Mouse (Mus musculus) CD8-positive naive resting alpha-beta T cell, adult 2 months (primary cell): ENCODE results near the gene Satb1.
A peak's percentile ranks its signal among the peaks of the same experiment; 100 is the strongest.

Experiments
- DNase-seq, 2 experiments: peaks; one replicate each; pipeline ENCODE4 v3.0.0; 2022; ENCODE audit warnings: low read depth in 2 of 2, low spot score in 2 of 2

The Satb1 gene

DNA sequence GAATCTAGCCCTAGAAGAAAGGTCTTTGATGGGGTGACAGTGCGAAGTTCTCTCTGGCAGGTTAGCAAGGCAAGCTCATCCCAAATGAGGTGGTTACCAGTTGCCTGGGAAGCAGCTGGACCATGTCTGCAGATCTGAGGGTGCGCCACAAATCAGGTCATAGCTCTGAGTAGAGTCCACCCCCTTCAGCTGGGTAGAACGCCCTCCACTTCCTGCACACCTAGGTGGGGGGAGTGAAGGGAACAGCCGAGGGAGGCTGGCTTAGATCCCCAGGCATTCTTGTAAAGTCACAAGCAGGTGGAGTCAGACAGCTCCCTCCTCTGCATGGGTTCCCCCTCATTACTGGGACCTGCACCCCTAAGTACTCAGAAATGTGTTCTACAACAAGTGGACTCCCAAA, 6.6 kb downstream of the Satb1 start:
- DNase-seq, result peak; percentile 65 to 78

DNA sequence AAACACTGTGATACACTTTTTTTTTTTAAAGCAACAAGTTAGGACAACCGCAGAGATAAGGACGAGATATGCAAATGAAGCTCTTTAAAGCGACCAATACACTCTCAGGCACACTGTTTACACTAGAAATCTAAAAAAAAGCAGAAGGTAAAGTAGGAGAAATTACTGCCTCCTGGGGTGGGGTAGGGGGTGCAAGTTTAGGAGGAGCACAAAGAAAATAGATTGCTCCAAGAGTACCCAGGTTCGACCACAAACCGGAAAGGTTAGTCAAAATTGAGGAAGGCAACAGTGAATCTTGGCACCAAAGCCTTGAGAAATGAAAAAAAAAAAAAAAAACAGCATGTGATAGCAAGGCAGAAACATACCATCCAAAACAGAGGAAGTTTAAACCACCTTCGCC, 18.8 kb downstream of the Satb1 start:
- peak in 1 of 2 experiments; percentile 68 for DNase-seq

DNA sequence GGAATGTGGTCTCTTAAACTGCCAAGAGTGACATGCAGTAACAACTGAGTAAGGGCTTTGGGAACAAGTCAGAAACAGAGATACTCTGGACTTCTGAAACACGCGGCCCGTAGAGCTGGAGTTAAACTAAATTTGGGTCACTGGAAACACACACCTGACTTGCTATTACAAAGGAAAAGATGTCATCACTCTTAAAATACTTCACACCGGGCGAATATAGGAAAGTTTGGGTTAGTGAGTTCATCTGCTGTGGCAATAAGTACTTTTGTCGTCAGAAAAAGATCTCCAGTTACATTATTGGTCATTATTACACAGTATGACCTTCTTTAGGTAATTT, 19.3 kb downstream of the Satb1 start:
- DNase-seq, result no peak

DNA sequence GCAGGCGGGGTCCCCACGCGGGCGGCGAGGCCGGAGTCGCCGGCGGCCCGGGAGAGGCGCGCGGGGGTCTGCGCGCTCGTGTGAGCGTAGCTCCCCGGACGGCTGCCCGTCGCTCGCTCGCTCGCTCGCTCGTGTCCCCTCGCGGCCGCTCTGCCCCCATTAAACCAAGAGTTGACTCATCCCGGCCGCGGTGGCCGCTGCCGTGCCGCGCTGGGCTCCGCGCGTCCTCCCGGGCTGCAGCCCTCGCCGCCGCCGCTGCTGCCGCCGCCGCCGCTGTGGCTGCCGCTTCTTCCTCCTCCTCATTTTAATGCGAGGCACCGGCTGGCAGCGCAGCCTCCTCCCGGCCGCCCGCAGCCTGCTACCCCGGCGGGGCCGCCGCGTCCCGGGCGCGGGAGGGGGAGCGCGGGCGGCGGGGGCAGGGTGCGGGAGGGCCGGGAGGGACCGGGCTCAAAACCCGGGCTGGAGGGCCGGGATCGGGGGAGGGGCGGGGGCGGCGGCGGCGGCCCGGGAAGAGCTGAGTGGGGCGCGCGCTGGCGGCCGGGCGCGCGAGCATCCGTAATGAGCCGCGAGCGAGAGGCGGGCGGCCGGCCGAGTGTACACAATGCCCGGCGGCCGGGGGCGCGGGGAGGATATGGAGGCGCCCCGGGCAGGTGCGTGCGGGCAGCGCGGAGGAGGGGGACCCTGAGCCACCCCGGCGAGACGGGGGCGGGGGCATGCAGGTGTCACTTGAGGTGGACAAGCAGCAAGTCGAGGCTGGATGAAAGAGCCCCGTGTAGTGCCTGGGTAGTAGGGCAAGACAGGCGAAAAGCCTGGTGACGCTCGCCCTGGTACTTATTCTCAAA, 19.9 kb downstream of the Satb1 start:
- peak; percentile 59 to 60 for DNase-seq

DNA sequence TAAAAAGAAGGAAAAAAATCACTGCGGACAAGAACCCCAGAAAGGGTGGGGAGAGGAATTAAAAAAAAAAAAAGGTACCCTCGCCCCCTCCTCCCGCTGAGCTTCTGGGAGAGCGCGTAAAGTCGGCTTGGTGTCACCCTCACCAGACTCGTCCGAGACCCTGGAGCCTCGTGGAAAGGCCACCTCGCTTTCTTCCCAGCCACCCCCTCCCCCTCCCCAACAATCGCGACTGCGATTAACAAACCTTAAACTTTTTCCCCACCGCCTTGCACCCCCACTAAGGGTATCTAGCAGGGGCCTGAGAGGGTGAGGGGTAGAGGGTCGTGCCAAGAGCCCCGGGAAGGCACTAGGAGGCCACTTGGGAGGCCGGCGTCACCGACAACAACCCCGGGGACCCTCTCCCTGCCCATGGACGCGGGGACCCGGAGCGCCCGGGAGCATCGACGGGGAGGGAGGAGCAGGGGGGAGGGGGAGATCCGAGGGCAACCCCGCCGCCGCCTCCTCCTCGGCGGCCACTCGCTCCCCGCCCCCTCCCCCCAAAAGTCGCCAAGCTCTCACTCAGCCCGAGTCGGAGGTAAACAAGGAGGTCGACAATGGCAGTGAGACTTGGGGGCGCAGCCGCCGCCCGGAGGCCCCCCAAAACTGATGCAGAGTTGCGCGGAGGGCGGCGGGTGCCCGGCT, 20.7 kb downstream of the Satb1 start:
- no peak for DNase-seq

DNA sequence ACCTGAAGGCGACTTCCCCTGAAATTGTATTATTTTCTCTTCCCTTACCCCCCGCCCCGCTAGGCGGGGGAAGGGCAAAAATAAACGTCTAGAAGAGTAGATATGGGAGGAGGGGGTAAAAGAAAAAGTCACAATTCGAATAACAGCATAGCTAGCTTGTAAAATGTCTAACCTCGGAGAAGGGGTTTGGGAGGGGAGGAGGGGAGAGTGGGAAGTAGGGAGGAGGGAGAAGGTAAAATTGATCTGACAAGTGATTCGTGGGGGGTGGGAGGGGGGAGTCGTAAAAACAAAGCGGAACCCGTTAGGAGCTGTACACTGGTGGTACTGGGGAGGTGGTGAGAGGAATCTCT, 21.2 kb downstream of the Satb1 start:
- DNase-seq, result no peak

DNA sequence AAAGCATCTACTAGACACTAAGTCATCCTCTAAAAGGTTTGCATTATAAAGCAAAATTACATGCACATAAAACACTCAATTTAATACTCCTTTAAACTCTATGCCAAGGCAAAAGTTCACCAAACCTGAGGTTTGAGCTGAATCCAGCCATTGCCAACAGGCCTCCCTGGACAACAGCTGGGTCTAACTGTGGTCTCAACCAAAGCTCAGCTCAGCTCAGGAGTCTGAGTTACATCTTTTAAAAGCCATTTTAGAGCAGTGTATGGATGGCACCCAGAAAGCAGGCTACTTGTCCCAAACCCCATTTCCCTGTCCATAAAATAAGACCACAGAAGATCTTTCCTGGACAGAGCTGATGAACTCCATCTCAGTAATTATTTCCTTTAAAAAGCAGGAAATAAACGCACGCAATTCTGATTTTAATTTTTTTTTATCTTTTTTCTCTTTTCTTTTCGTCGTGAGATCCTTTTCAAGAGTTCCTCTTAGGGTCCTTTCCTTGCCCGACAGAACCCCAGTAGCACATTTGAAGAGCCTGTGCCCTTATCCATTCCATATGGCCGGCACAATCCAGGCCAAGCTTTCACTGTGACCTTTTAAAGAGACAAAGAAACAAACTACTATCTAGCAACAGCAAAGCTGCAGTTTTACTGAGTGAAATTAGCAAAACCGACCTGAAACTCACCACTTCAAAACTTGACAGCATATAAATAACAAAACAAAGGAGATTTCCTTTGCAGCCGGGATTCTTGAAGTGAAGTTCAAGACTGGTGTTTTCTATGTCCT, 21.8 kb downstream of the Satb1 start:
- no peak for DNase-seq

DNA sequence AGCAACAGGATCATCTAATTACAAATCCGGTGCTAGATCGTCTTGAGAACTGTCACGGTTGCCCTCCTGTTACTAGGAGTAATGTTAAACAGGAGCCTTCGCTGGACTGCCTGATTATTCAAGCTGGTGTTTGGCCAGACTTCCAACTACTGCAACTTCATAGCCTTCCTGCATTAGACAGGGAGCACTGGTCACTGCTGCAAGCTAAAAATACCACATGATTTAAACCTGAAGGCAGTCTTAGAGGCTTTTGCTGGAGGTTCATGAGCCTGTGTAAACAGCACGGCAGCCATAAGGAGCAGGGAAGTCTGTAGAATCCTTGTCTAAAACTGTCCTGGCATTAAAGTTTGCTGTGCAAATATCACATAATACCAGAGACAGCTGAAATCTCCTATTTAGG, 25.7 kb downstream of the Satb1 start:
- no peak for DNase-seq

DNA sequence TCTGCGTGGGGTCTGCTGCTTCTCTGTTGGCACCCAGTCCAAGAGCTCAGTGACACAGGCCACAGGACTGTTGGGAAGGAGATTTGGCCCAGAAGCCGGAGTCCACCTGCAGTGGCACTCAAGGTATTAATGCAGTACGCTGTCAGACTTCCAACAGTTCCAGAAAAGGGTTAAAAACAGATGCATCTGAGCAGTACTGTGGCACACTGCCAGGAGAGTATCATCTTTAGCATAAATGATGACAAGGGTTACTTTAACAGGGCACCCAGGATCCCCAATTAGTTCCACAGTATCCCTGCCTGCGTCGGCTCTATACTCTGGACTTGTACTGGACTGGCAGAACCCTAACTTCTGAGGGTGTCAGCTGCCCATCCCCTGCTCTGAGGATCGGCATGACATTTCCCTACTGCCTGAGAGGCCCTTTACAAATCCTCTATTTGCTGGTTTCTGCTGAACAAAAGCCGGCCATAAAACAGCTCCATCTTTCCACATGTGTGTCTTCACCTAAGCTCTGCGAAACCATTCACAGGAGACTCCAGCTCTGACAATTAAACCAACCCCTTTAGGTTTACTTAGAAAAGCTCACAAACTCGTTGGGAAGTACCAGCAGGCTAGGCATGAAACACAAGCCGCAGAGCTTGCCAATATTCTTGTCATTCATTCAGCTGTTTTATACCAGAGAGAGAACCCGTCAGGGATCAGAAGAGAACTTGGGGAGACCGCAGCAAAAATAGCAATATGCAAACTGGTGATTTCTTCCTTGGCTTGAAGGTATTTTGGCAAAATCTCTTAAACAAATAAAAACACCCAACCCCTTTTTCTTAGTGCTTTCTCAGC, 26.7 kb downstream of the Satb1 start:
- no peak for DNase-seq

DNA sequence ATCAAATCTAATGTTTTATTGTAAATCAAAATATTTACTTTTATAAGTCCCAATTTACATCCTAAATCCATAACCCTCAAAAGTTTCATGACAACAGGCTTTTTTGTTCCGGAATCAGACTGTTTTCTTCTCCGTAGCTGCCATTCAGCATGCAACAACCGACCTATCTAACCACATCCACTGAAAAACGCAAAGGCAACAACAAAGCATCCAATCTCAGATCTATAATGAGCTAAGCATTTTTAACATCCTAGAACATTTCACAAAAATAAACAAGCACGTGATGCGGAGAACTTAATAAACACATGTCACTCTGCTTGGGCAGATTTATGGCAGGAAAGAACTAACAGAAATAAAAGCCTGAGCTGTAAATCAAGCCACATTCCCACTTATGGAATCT, 32.9 kb downstream of the Satb1 start:
- DNase-seq, result no peak

DNA sequence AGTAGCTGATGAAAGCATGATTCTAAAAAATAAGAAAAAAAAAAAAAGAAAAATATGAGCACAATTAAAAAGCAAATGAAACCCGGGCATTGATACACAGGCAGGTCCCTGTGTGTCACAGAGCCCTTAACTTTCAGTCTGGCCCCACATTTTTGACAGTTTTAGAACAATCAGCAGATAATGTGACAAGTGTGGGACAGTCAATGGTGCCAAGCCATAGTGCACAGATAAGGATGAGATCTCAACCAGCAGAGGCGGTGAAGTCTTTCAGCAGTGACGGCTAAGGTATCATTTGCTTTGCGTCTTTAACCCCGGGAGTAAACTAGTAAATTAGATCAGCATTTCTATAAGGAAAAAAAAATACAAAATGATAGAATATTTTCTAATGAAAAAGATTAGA, 36.6 kb downstream of the Satb1 start:
- no peak for DNase-seq

DNA sequence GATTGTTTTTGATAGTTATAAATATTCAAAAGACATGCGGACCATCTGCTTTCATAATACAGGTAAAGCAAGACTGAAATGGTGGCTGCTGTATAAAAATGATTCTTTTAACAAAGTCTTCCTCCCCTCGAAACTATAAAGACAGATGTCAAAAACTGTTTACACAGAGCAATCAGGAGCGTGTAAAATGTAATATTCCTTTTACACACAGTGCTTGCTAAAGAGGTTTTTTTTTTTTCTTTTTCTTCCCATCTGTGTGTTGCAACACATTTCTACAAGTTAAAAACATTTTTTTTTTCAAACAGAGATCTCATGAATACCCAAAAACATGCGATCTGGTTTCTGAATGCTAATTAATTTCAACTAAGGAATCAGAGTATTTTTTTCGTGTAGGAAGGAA, 41.9 kb downstream of the Satb1 start:
- no peak for DNase-seq

DNA sequence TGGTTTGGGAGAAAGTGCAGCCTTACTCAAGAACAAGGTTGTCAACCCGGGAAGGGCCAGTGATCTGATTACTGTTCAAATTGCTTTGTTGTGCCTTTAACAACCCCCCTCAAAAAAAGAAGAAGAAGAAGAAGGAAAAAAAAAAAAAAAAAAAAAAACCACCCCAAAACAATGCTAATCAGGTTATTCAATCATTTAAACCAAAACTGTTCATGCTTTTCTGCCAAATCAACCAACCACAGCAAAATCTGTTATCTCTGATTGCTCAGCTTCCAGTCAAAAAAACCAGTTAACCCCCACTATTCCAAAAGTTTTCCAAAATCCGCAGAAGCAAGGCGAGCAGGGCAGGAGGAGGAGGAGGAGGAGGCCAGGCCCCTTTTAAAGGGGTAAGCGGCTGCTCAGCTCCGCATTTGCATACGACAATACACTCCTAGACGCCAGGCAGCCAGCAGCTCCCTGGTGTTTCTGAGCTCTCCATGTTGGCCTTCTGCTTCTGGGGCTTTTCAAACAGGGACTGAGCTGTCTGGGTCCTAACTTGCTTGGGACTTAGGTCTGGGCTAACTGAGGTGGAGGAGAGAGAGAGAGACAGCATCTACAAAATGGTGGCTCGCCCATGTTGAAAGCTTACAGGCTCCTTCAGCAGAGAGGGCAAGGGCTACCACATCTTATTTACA, 42.6 kb downstream of the Satb1 start:
- DNase-seq, result no peak

DNA sequence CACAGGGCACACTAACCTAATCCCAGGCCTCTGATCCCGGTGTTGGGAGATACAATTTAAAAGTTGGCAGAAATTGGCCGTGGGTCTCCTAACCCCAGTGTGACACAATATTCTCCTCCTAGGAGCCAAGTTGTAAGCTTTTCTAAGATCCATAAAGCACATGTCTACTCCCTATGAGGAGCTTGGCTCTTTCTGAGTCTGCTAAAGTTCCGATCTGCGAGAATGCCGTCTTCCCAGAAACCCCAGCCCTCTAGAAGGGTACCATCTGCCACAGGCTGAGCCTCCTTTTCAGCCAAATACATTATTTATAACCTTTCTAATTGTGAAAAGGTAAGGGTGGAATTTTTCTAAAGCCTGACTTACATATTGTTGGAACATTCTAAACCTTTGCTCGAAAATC, 43.3 kb downstream of the Satb1 start:
- DNase-seq, result no peak

DNA sequence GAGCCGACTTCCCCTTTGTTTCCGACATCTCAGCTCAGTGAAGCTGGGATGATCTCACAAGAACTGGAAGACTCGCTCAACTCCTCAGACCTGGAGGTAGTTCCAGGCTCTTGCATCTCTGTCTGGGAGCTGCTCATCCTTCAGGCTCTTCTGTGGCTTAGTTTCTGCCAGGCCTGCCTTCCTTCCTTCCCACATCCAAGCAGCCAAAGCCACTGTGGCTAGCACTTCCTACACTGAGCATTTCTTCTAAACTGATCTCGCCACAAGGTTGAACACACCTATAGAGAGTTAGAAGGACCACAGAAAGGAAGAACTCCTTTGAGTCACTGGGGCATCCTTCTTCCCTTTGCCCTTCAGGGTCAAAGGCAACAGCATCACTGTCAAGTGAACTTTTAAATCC, 44.0 kb downstream of the Satb1 start:
- DNase-seq, result peak in 1 of 2 experiments; percentile 28

DNA sequence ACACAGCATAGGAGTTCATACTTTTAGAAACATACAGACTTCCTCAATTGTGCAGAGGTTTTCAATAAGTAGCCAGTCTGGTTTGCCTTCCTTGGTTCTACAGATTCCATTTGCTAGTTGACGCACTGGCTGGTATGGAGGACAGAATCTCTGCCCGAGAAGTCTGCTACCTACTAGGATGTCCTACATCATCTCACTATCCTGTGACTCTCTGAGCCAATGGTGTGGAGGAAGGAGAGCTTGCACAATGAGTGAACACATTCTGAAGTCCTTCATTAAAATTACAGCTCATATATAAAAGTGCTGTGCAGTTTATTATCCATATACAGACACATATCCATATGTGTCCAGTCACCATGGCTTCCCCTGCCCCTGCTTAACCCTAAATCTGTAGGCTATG, 45.1 kb downstream of the Satb1 start:
- no peak for DNase-seq

DNA sequence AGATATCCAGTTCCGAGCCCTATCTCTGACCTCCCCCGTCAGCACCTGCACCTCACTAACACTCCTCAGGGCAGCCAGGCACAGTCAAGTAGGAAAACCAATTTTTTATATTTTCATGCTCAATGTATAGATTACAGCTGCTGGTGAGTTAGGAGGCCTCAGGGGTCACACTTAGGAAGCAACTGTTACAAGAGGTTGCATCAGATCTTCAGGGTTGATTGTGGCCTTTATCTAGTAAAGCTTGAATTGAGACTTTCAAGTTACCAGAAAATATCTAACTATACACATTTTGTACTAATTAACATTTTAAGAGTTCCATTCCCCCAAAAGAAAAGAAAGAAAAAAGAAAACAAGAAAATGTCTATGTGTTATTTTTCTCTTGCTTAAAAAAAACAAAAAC, 47.0 kb downstream of the Satb1 start:
- DNase-seq, result no peak

DNA sequence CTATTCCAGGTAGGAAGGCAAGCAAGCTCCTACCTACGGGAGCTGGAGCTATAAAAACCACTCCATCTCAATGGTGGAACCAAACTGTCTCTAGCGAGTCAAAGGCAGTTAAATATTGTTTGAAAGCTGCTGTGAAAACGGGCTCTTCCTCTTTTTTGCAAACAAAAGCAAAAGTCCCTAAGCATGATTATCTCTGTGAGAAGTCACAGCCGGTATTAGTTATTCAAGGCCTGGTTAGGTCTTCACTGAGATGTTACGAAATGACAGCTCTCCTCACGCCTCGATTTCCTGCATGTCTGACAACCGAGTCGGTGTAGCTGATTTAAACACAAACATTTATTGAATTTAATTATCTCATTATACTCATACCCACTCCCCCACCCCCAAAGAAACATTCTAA, 48.2 kb downstream of the Satb1 start:
- DNase-seq, result no peak

DNA sequence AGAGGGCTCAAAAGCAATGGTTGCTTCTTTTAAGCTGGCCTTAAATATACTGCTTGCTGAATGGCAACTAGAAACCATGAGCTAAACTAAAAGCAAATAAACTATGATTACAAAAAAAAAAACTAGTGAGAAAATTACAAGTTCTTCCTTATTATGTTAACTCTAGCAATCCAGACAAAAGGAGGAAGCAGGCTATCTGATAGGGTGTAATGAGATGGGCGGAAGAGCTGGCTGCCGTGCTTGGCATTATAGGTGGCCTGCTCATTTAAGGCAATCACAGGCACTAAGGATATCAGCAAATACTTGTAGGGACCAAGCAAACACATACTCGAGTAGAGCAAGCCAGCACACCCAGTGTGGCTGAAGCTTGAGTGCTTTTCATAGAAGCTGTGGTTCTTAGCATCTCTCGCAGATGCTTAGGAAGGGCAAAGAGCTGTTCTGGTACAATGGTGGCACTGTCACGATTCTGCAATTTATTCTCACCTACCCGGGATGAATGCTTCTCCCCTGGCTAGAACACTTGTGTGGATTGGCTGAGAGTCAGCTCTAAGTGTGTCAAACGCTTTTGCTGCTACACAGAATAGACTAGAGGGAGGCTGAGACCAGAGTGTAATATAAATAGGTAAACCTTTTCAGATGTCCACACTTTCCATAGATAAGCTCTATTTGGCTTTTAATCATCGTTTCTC, 49.4 kb downstream of the Satb1 start:
- no peak for DNase-seq

DNA sequence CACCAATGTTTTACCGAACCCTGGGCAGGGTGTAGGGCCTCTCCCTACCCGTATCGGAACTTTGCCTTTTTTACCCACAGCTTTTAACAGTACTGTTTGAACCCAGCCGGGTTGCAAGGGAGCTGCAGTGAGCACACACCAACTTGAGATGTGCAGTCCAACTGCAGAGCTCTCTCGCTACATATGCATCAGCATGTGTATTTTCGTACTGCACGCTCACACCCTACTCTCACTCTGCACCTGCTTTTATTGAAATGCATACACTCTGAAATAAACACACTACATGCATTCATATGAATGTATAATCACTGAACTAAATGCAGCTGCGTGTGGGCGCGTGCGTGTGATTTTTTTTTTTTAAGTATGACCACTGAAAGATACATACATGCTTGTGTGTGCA, 53.1 kb downstream of the Satb1 start:
- DNase-seq, result no peak
